Mouse (Mus musculus): ENCODE measurements around the gene Ufc1. TPM values are rescaled to one million over a fixed set of nuclear protein-coding genes. Genes with fewer than 3 reads are reported as not detected.
"Not testable (repeated sequence)": the region's sequence is repeated elsewhere in the genome, so short reads cannot be mapped to it uniquely, and the experiment has no call there.

Gene Ufc1
- polyA plus RNA-seq (2015; fragmentation: Nextera tagmentation; extraction: Ambion mirVana): 102 and 111 TPM in 2 replicates

- peak within 1 kb of the TSS; percentile 66 for H3K4me3 ChIP-seq (ENCODE audit: low read length)
- H3K9ac ChIP-seq (replicated peaks; ENCODE audit: low read length): peak within 1 kb of the TSS; percentile 94
- peaks cover 9% of the 10 kb centered on the region; the same call in 1 of the 2 replicates for H3K27me3 ChIP-seq (ENCODE audit: insufficient read depth, low read length)
- H3K36me3 ChIP-seq (ENCODE audit: insufficient read depth, low read length): peaks cover 7% of the 10 kb centered on the region
- H3K9me3 ChIP-seq (ENCODE audit: low read length): no peaks in the 10 kb centered on the region
- H3K4me1 ChIP-seq (ENCODE audit: insufficient read depth, low read length): peaks cover 9% of the 10 kb centered on the region; the same call in 1 of the 2 replicates
- WGBS: under 1% methylated on average over 42 of the region's 42 CpGs
- ATAC-seq (ENCODE audit: low FRiP score, low TSS enrichment): peak; percentile 72
- H3K4me2 ChIP-seq (replicated peaks; ENCODE audit: low read depth, low read length): peak within 1 kb of the TSS; percentile 92
- peak within 1 kb of the TSS; percentile 99 for H3K27ac ChIP-seq (ENCODE audit: low read length)
Observed at GRCm38 (mm10) chr1:171294298-171295062, at the start of gene Ufc1. Ufc1 (minus strand) TSS chr1:171295024.

DNA sequence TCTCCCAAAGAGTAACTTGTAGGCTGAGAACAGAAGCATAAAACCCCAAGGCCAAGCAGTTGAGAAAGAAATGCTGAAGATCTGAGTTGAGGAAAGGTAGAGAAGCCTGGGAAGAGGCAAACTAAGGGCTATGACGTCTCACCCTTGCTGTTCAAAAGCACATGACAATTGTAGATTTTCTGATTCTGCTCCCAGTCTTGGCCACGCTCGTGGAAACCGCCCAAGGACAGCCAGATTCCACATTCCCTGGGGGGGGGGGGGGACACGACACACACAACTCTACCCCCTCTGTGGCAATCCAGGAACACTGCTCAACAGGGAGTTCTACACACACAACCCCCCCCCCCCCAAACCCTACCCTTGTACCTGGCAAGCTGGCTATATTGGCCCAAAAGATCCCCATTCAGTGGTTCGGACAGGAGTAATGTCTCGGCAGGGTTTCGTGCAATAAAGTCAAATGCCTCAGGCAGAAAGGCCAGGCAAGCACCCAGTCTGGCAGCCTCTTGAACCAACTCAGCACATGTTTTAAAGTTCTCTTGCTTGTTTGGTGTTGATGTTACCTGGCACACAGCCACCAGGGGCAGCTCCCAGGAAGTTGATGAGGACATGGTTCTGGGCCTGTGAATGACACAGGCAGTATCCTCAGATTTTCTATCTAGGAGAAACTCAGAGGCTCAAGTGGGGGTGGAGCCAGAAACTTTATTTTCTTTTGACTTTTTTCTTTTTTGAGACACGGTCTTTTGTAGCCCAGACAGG, 49.3 kb upstream of the Ufc1 start:
- Histone ChIP-seq H3K4me1 (ENCODE audit: insufficient read depth, low read length) (peaks cover 21% of the 10 kb centered on the region), H3K9me3 (ENCODE audit: low read length) (no peaks in the 10 kb centered on the region), H3K36me3 (ENCODE audit: insufficient read depth, low read length) (peaks cover 34% of the 10 kb centered on the region), H3K9ac (replicated peaks; ENCODE audit: low read length) (no peak overlapping the region), H3K27me3 (ENCODE audit: insufficient read depth, low read length) (no peaks in the 10 kb centered on the region), H3K4me3 (ENCODE audit: low read length) (0 out of 2 replicates have a peak overlapping the region, but pooled peaks have one; percentile 90), H3K27ac (ENCODE audit: low read length) (no peak overlapping the region), H3K4me2 (replicated peaks; ENCODE audit: low read depth, low read length) (peak overlapping the region; percentile 66)
- WGBS: 79% methylated on average over 8 of the region's 9 CpGs
- peak; percentile 32; the same call in 1 of the 2 replicates for ATAC-seq (ENCODE audit: low FRiP score, low TSS enrichment)

- no peak overlapping the region for H3K4me2 ChIP-seq (replicated peaks; ENCODE audit: low read depth, low read length)
- no peaks in the 10 kb centered on the region for H3K27me3 ChIP-seq (ENCODE audit: insufficient read depth, low read length)
- ATAC-seq (ENCODE audit: low FRiP score, low TSS enrichment): 0 out of 2 replicates have a peak, but pooled peaks have one; percentile 5
Observed at GRCm38 (mm10) chr1:171342262-171343207, 47.7 kb upstream of the Ufc1 start.

DNA sequence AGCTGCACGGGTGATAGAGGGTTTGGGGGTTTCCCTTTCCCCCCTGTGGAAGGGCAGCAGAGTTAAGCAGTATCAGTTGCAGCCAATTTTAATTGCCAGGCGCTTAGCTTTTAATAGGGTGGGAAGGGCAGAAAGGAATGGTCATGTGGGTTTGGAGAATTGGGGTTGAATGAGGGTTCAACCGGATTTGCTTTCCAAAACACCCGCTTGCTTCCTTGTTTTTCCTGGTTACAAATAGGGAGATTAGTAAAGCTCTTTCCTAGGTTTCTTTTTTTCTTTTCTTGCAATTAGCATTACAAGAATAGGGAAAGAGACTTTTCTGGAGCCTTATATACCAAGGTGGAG, 35.4 kb upstream of the Ufc1 start:
- H3K4me3 ChIP-seq (ENCODE audit: low read length): peak overlapping the region; percentile 87
- WGBS: under 1% methylated on average over 4 of the region's 4 CpGs
- H3K27me3 ChIP-seq (ENCODE audit: insufficient read depth, low read length): no peaks in the 10 kb centered on the region
- peaks cover 25% of the 10 kb centered on the region for H3K4me1 ChIP-seq (ENCODE audit: insufficient read depth, low read length)
- H3K9ac ChIP-seq (replicated peaks; ENCODE audit: low read length): peak overlapping the region; percentile 98
- H3K9me3 ChIP-seq (ENCODE audit: low read length): no peaks in the 10 kb centered on the region
- H3K36me3 ChIP-seq (ENCODE audit: insufficient read depth, low read length): 0 out of 2 replicates have a peak, but pooled peaks cover 9% of the 10 kb centered on the region
- ATAC-seq (ENCODE audit: low FRiP score, low TSS enrichment): no peak
- H3K27ac ChIP-seq (ENCODE audit: low read length): peak overlapping the region; percentile 100
- H3K4me2 ChIP-seq (replicated peaks; ENCODE audit: low read depth, low read length): peak overlapping the region; percentile 92

More at GRCm38 (mm10) chr1:171342262-171343207, 47.7 kb upstream of the Ufc1 start:
- H3K4me3 ChIP-seq (ENCODE audit: low read length): no peak overlapping the region
- WGBS: 89% methylated on average over 16 of the region's 16 CpGs
- H3K27ac ChIP-seq (ENCODE audit: low read length): no peak overlapping the region
- no peak overlapping the region for H3K9ac ChIP-seq (replicated peaks; ENCODE audit: low read length)
- peaks cover 46% of the 10 kb centered on the region for H3K36me3 ChIP-seq (ENCODE audit: insufficient read depth, low read length)
- peaks cover 21% of the 10 kb centered on the region for H3K4me1 ChIP-seq (ENCODE audit: insufficient read depth, low read length)
- no peaks in the 10 kb centered on the region for H3K9me3 ChIP-seq (ENCODE audit: low read length)

DNA sequence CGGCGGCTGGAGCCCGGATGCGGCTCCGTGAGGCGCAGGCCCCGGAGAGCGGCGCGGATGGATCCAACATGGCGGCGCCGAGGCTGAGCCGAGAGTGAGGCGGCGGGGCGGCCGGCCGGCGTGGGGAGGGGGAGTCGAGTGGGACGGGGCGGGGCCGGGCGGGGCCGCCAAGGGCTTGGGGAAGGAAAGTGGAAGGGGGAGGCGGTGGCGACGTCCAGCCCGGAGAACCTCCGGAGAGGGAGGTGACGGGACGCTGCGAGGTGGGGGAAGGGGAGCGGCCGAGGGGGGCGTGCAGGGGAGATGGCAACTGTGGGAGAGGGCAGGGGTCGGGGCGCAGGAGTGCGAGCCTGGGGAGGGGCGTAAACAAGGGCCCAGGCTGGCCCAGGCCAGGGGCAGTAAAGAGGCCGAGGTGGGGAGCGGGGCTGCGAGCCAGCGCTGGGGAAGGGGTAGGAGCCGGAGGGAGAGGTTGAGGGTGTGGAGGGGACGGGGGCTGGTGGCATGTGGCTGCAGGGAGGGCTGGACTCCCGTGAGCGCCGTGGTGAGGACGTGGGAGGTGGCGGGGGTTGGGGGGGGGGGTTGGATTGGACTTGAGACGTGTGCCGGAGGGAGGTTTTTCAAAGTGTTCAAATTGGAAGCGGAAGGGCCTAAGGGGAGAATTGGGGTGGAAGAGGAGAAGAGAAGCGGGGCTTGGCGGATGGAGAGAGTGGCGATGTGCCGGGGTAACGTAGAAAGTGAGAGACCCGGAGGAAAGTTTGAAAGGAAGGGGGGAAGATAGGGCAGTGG, 34.8 kb upstream of the Ufc1 start:
- WGBS: under 1% methylated on average over 39 of the region's 61 CpGs
- 0 out of 2 replicates have a peak, but pooled peaks cover 9% of the 10 kb centered on the region for H3K36me3 ChIP-seq (ENCODE audit: insufficient read depth, low read length)

GRCm38 (mm10) chr1:171328839-171329432, 34.1 kb upstream of the Ufc1 start, which contains the start of gene Dedd:
Dedd (plus strand) TSS chr1:171329145.
- ATAC-seq (ENCODE audit: low FRiP score, low TSS enrichment): peak; percentile 94
- H3K27ac ChIP-seq (ENCODE audit: low read length): peak within 1 kb of the TSS; percentile 100
- H3K36me3 ChIP-seq (ENCODE audit: insufficient read depth, low read length): 0 out of 2 replicates have a peak, but pooled peaks cover 9% of the 10 kb centered on the region
- H3K9ac ChIP-seq (replicated peaks; ENCODE audit: low read length): peak within 1 kb of the TSS; percentile 98
- peak within 1 kb of the TSS; percentile 87 for H3K4me3 ChIP-seq (ENCODE audit: low read length)
- 1% methylated on average over 43 of the region's 48 CpGs for WGBS
- H3K27me3 ChIP-seq (ENCODE audit: insufficient read depth, low read length): no peaks in the 10 kb centered on the region
- H3K4me2 ChIP-seq (replicated peaks; ENCODE audit: low read depth, low read length): peak within 1 kb of the TSS; percentile 92
- H3K4me1 ChIP-seq (ENCODE audit: insufficient read depth, low read length): peaks cover 25% of the 10 kb centered on the region
- no peaks in the 10 kb centered on the region for H3K9me3 ChIP-seq (ENCODE audit: low read length)

More for the DNA sequence above, 34.8 kb upstream of the Ufc1 start:
- H3K4me1 ChIP-seq (ENCODE audit: insufficient read depth, low read length): peaks cover 25% of the 10 kb centered on the region
- ATAC-seq (ENCODE audit: low FRiP score, low TSS enrichment): peak; percentile 88
- no peaks in the 10 kb centered on the region for H3K27me3 ChIP-seq (ENCODE audit: insufficient read depth, low read length)
- H3K27ac ChIP-seq (ENCODE audit: low read length): peak overlapping the region; percentile 100
- peak overlapping the region; percentile 92 for H3K4me2 ChIP-seq (replicated peaks; ENCODE audit: low read depth, low read length)
- H3K9me3 ChIP-seq (ENCODE audit: low read length): no peaks in the 10 kb centered on the region
- H3K9ac ChIP-seq (replicated peaks; ENCODE audit: low read length): peak overlapping the region; percentile 98
- H3K4me3 ChIP-seq (ENCODE audit: low read length): peak overlapping the region; percentile 87

GRCm38 (mm10) chr1:171328244-171328643, 33.4 kb upstream of the Ufc1 start:
- peak overlapping the region; percentile 87 for H3K4me3 ChIP-seq (ENCODE audit: low read length)
- peak overlapping the region; percentile 92 for H3K4me2 ChIP-seq (replicated peaks; ENCODE audit: low read depth, low read length)
- WGBS: 24% methylated on average over 9 of the region's 9 CpGs
- H3K4me1 ChIP-seq (ENCODE audit: insufficient read depth, low read length): peaks cover 25% of the 10 kb centered on the region
- H3K36me3 ChIP-seq (ENCODE audit: insufficient read depth, low read length): 0 out of 2 replicates have a peak, but pooled peaks cover 5% of the 10 kb centered on the region
- H3K9me3 ChIP-seq (ENCODE audit: low read length): no peaks in the 10 kb centered on the region
- no peak for ATAC-seq (ENCODE audit: low FRiP score, low TSS enrichment)
- H3K9ac ChIP-seq (replicated peaks; ENCODE audit: low read length): peak overlapping the region; percentile 98
- H3K27me3 ChIP-seq (ENCODE audit: insufficient read depth, low read length): no peaks in the 10 kb centered on the region
- H3K27ac ChIP-seq (ENCODE audit: low read length): peak overlapping the region; percentile 100

DNA sequence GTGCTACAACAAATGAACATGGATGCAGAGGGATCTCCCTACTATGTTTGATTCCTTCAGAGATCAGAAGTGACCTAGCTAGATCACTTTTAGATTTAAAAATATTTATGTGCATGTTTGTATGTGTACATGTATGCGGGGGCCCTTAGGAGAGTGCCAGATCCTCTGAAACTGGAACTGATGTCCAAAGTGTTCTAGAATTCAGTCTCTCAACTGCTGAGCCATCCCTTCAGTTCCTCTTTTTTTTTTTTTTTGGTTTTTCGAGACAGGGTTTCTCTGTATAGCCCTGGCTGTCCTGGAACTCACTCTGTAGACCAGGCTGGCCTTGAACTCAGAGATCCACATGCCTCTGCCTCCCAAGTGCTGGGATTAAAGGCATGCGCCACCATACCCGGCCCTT, 31.8 kb upstream of the Ufc1 start:
- not testable (repeated sequence) for H3K27me3 ChIP-seq (ENCODE audit: insufficient read depth, low read length); H3K27ac ChIP-seq (ENCODE audit: low read length); H3K4me2 ChIP-seq (replicated peaks; ENCODE audit: low read depth, low read length); ATAC-seq (ENCODE audit: low FRiP score, low TSS enrichment); H3K36me3 ChIP-seq (ENCODE audit: insufficient read depth, low read length); H3K9me3 ChIP-seq (ENCODE audit: low read length); H3K4me3 ChIP-seq (ENCODE audit: low read length); H3K9ac ChIP-seq (replicated peaks; ENCODE audit: low read length)
- peaks cover 25% of the 10 kb centered on the region for H3K4me1 ChIP-seq (ENCODE audit: insufficient read depth, low read length)
- WGBS: 76% methylated on average over 4 of the region's 4 CpGs

All from kidney, embryonic 16.5 days (tissue).